Mouse (Mus musculus): ENCODE results near the gene C1rb. TPM values are rescaled to one million over a fixed set of nuclear protein-coding genes. Genes with fewer than 3 reads are reported as not detected.
"Not testable (repeated sequence)": the region's sequence is repeated elsewhere in the genome, so short reads cannot be mapped to it uniquely, and the experiment has no call there.

The C1rb gene
- total and polyA plus RNA-seq, 3 experiments = 0.03 TPM; not detected in 2

- TF ChIP-seq USF2 (IDR thresholded peaks at IDR 0.05; ENCODE audit: borderline replicate concordance in 1 of 2, insufficient read depth in 1 of 2, low read depth in 1 of 2, low read length in 2 of 2) (no peak), E2F4 (IDR thresholded peaks at IDR 0.05; ENCODE audit: borderline replicate concordance, low read depth, low read length) (no peak), CTCF (IDR thresholded peaks at IDR 0.05 in 2 of 3, conservative IDR thresholded peaks at IDR 0.05 in 1 of 3; ENCODE audit: control insufficient read depth in 1 of 3, insufficient read depth in 1 of 3, low read depth in 2 of 3, low read length in 3 of 3, poor library complexity in 1 of 3, severe bottlenecking in 1 of 3) (no peak), POLR2AphosphoS5 (IDR thresholded peaks at IDR 0.05; ENCODE audit: borderline replicate concordance, low read depth, low read length) (no peak), KAT2A (conservative IDR thresholded peaks at IDR 0.05; ENCODE audit: low read depth, low read length) (no peak), ZC3H11A (IDR thresholded peaks at IDR 0.05; ENCODE audit: low read depth, low read length) (no peak), HCFC1 (IDR thresholded peaks at IDR 0.05; ENCODE audit: low read depth, low read length) (no peak), MYB (IDR thresholded peaks at IDR 0.05; ENCODE audit: low read depth, low read length) (no peak), USF1 (IDR thresholded peaks at IDR 0.05; ENCODE audit: low read depth, low read length) (no peak), POLR2AphosphoS2 (IDR thresholded peaks at IDR 0.05; ENCODE audit: low read length) (no peak), NELFE (IDR thresholded peaks at IDR 0.05; ENCODE audit: low read depth, low read length) (no peak), NRF1 (IDR thresholded peaks at IDR 0.05; ENCODE audit: insufficient read depth, low read depth, low read length, poor library complexity, severe bottlenecking) (no peak), UBTF (IDR thresholded peaks at IDR 0.05; ENCODE audit: borderline replicate concordance, insufficient read depth, low read depth, low read length) (no peak), ZKSCAN1 (IDR thresholded peaks at IDR 0.05; ENCODE audit: low read depth, low read length) (no peak), TAL1 (IDR thresholded peaks at IDR 0.05; ENCODE audit: low read length) (no peak), MAFK (IDR thresholded peaks at IDR 0.05; ENCODE audit: borderline replicate concordance, low read depth, low read length) (no peak), ZNF384 (IDR thresholded peaks at IDR 0.05; ENCODE audit: low read depth, low read length) (no peak), CHD2 (IDR thresholded peaks at IDR 0.05; ENCODE audit: low read length) (no peak), ETS1 (IDR thresholded peaks at IDR 0.05; ENCODE audit: low read depth, low read length) (no peak), ELF1 (IDR thresholded peaks at IDR 0.05; ENCODE audit: low read depth, low read length) (no peak)
- Histone ChIP-seq H3K79me2 (ENCODE audit: control insufficient read depth, insufficient read depth, low read length, poor library complexity) (no peaks in the 10 kb centered on the region), H3K4me1 (ENCODE audit: control insufficient read depth in 1 of 2, insufficient read depth in 2 of 2, low read length in 2 of 2) (no peaks in the 10 kb centered on the region), H3K27me3 (ENCODE audit: control insufficient read depth in 1 of 2, insufficient read depth in 2 of 2, low read length in 2 of 2) (peaks cover 0 to 2% of the 10 kb centered on the region in 2 experiments; a peak in 1 of 4 replicates), H3K27ac (ENCODE audit: control insufficient read depth, low read depth, low read length) (no peak overlapping the region), H3K4me3 (ENCODE audit: control insufficient read depth in 1 of 2, insufficient read depth in 1 of 2, low read depth in 2 of 2, low read length in 2 of 2) (no peak overlapping the region), H3K9ac (ENCODE audit: control insufficient read depth, low read depth, low read length, poor library complexity, severe bottlenecking) (no peak overlapping the region), H3K36me3 (ENCODE audit: control insufficient read depth in 1 of 2, insufficient read depth in 2 of 2, low read length in 2 of 2) (no peaks in the 10 kb centered on the region), H3K9me3 (replicated peaks; ENCODE audit: insufficient read depth, low read length) (no peaks in the 10 kb centered on the region)
- DNase-seq (ENCODE audit: low read depth, low spot score) = no peak
Measured at GRCm38 (mm10) chr6:124549023-124549550, 21.0 kb upstream of the C1rb start.

- Histone ChIP-seq H3K9me3 (replicated peaks; ENCODE audit: insufficient read depth, low read length) (no peaks in the 10 kb centered on the region), H3K4me1 (ENCODE audit: control insufficient read depth in 1 of 2, insufficient read depth in 2 of 2, low read length in 2 of 2) (no peaks in the 10 kb centered on the region), H3K36me3 (ENCODE audit: control insufficient read depth in 1 of 2, insufficient read depth in 2 of 2, low read length in 2 of 2) (no peaks in the 10 kb centered on the region), H3K9ac (ENCODE audit: control insufficient read depth, low read depth, low read length, poor library complexity, severe bottlenecking) (no peak overlapping the region), H3K27me3 (ENCODE audit: control insufficient read depth in 1 of 2, insufficient read depth in 2 of 2, low read length in 2 of 2) (peaks cover 0 to 2% of the 10 kb centered on the region in 2 experiments; a peak in 2 of 4 replicates), H3K79me2 (ENCODE audit: control insufficient read depth, insufficient read depth, low read length, poor library complexity) (no peaks in the 10 kb centered on the region), H3K4me3 (ENCODE audit: control insufficient read depth in 1 of 2, insufficient read depth in 1 of 2, low read depth in 2 of 2, low read length in 2 of 2) (no peak overlapping the region), H3K27ac (ENCODE audit: control insufficient read depth, low read depth, low read length) (no peak overlapping the region)
- DNase-seq (ENCODE audit: low read depth, low spot score) = no peak
- TF ChIP-seq MAZ (IDR thresholded peaks at IDR 0.05; ENCODE audit: low read depth, low read length) = no peak
- TF ChIP-seq USF1 (IDR thresholded peaks at IDR 0.05; ENCODE audit: low read depth, low read length) = no peak
- no peak for TF ChIP-seq GABPA (IDR thresholded peaks at IDR 0.05; ENCODE audit: low read depth, low read length)
- no peak for TF ChIP-seq POLR2AphosphoS2 (IDR thresholded peaks at IDR 0.05; ENCODE audit: low read length)
- TF ChIP-seq KAT2A (conservative IDR thresholded peaks at IDR 0.05; ENCODE audit: low read depth, low read length) = no peak
- no peak for TF ChIP-seq UBTF (IDR thresholded peaks at IDR 0.05; ENCODE audit: borderline replicate concordance, insufficient read depth, low read depth, low read length)
- no peak for TF ChIP-seq MXI1 (IDR thresholded peaks at IDR 0.05; ENCODE audit: low read depth, low read length)
- no peak for TF ChIP-seq MAX (IDR thresholded peaks at IDR 0.05; ENCODE audit: low read length)
Measured at GRCm38 (mm10) chr6:124552766-124553165, 17.3 kb upstream of the C1rb start.

- not testable (repeated sequence) for DNase-seq (ENCODE audit: low read depth, low spot score); H3K9ac ChIP-seq (ENCODE audit: control insufficient read depth, low read depth, low read length, poor library complexity, severe bottlenecking); H3K36me3 ChIP-seq (ENCODE audit: control insufficient read depth in 1 of 2, insufficient read depth in 2 of 2, low read length in 2 of 2); H3K27ac ChIP-seq (ENCODE audit: control insufficient read depth, low read depth, low read length); H3K4me1 ChIP-seq (ENCODE audit: control insufficient read depth in 1 of 2, insufficient read depth in 2 of 2, low read length in 2 of 2); H3K79me2 ChIP-seq (ENCODE audit: control insufficient read depth, insufficient read depth, low read length, poor library complexity); H3K9me3 ChIP-seq (replicated peaks; ENCODE audit: insufficient read depth, low read length); H3K27me3 ChIP-seq (ENCODE audit: control insufficient read depth in 1 of 2, insufficient read depth in 2 of 2, low read length in 2 of 2); H3K4me3 ChIP-seq (ENCODE audit: control insufficient read depth in 1 of 2, insufficient read depth in 1 of 2, low read depth in 2 of 2, low read length in 2 of 2)
Measured at GRCm38 (mm10) chr6:124555956-124556355, 14.1 kb upstream of the C1rb start.

Measured in MEL (cell line).